Mouse (Mus musculus): ENCODE results near the gene Gcm2.

- TF ChIP-seq CTCF (IDR thresholded peaks at IDR 0.05; ENCODE audit: control insufficient read depth, insufficient read depth, insufficient read length) (no peak), MYOG (IDR thresholded peaks at IDR 0.05; ENCODE audit: control insufficient read depth, extremely low read depth, insufficient read length) (no peak), USF1 (IDR thresholded peaks at IDR 0.05; ENCODE audit: low read depth) (no peak)
Measured at GRCm38 (mm10) chr13:41088746-41089145, 22.1 kb downstream of the Gcm2 start.
